Mouse (Mus musculus) lung, adult 2 months (tissue): ENCODE measurements at regions not wholly inside any gene's neighbourhood (a gene's known extent, or its start where the extent isn't known, plus 50 kb on each side); places are given as distances from the start of the nearest gene placed in this dataset.

Source experiments
- CTCF ChIP-seq: fragments of 200-500 bp; IDR thresholded peaks from 2 replicates; pipeline ENCODE4 v1.5.1; 2011; ENCODE audit warnings: mild to moderate bottlenecking, low read length, control low read depth; ENCODE audit not compliant: insufficient read depth
- POLR2A ChIP-seq: fragments of 200-500 bp; IDR thresholded peaks from 2 replicates; pipeline ENCODE4 v1.6.1; 2011; ENCODE audit warnings: low read depth, mild to moderate bottlenecking, control low read depth, low read length, borderline replicate concordance; ENCODE audit errors: extremely low read depth

DNA sequence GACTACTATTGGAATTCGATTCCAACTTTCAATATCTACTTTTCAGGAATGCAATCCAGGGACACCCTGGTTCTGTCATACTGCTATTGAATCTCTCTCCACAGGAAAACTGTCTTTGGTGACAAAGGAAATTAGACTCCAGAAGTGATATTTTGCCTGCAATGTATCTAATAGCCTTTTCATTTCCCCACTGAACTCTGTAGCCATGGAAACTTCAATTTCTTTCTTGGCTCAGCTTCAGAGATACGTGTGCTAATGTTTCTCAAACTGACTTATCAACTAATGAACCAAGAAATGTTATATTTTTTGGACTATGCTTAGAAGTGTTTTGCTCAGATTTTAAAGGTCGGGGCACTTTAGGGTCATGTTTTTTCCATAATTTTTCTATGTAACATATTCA lies 279.1 kb downstream of the Bckdhb start:
- TF ChIP-seq POLR2A = no peak
- TF ChIP-seq CTCF = no peak
